Mouse (Mus musculus) layer of hippocampus, postnatal 25 days (tissue): ENCODE measurements around the gene Prdm10. TPM values are rescaled to one million over a fixed set of nuclear protein-coding genes. Genes with fewer than 3 reads are reported as not detected.
A peak's percentile ranks its signal among the peaks of the same experiment; 100 is the strongest.

Experiments
- DNase-seq, 2 experiments: peaks; one replicate each; pipeline ENCODE4 v3.0.0; 2022; ENCODE audit warnings: mixed read lengths in 2 of 2, low spot score in 1 of 2; ENCODE audit errors: extremely low spot score in 1 of 2
- total RNA-seq, 2 experiments: library from RNA; stranded (reverse); gene quantifications; 2 replicates each; pipeline ENCODE4 v1.2.3; 2021

Gene Prdm10
- total RNA-seq: 10 to 100 TPM; 18.7 to 21.0 TPM

GRCm38 (mm10) chr9:31280366-31281010, at the start of gene Prdm10:
Gene Prdm10 (plus strand): TSS chr9:31280538.
- peak; percentile 82 to 93 for DNase-seq

GRCm38 (mm10) chr9:31235030-31235429, 45.3 kb upstream of the Prdm10 start:
- no peak for DNase-seq

GRCm38 (mm10) chr9:31235489-31235888, 44.8 kb upstream of the Prdm10 start:
- DNase-seq: no peak

- no peak for DNase-seq
Observed at GRCm38 (mm10) chr9:31236079-31236478, 44.3 kb upstream of the Prdm10 start.

GRCm38 (mm10) chr9:31238526-31238925, 41.8 kb upstream of the Prdm10 start:
- DNase-seq: no peak

GRCm38 (mm10) chr9:31239551-31239950, 40.8 kb upstream of the Prdm10 start:
- DNase-seq: no peak

- DNase-seq: no peak
Observed at GRCm38 (mm10) chr9:31240522-31241207, 39.7 kb upstream of the Prdm10 start.

GRCm38 (mm10) chr9:31241208-31241699, 39.1 kb upstream of the Prdm10 start:
- no peak for DNase-seq

- DNase-seq: no peak
Observed at GRCm38 (mm10) chr9:31243306-31243938, 36.9 kb upstream of the Prdm10 start.

GRCm38 (mm10) chr9:31243939-31244333, 36.4 kb upstream of the Prdm10 start:
- no peak for DNase-seq

- DNase-seq: no peak
Observed at GRCm38 (mm10) chr9:31245006-31245405, 35.3 kb upstream of the Prdm10 start.

- no peak for DNase-seq
Observed at GRCm38 (mm10) chr9:31246421-31246820, 33.9 kb upstream of the Prdm10 start.

GRCm38 (mm10) chr9:31247447-31248220, 32.7 kb upstream of the Prdm10 start:
- DNase-seq: no peak

- no peak for DNase-seq
Observed at GRCm38 (mm10) chr9:31252182-31252799, 28.0 kb upstream of the Prdm10 start.

GRCm38 (mm10) chr9:31253311-31253734, 27.0 kb upstream of the Prdm10 start:
- no peak for DNase-seq

- no peak for DNase-seq
Observed at GRCm38 (mm10) chr9:31253866-31254696, 26.3 kb upstream of the Prdm10 start.

- DNase-seq: no peak
Observed at GRCm38 (mm10) chr9:31254697-31255004, 25.7 kb upstream of the Prdm10 start.

GRCm38 (mm10) chr9:31255953-31256352, 24.4 kb upstream of the Prdm10 start:
- DNase-seq: no peak

GRCm38 (mm10) chr9:31258237-31258636, 22.1 kb upstream of the Prdm10 start:
- no peak for DNase-seq

GRCm38 (mm10) chr9:31260219-31260618, 20.1 kb upstream of the Prdm10 start:
- DNase-seq: no peak
